Mouse (Mus musculus) gastrocnemius, postnatal 4 days (tissue): Measurements from ENCODE around the gene Il17d. TPM values are rescaled to one million over a fixed set of nuclear protein-coding genes. Genes with fewer than 3 reads are reported as not detected.

ENCODE experiments used
- DNase-seq, 2 experiments: peaks; one replicate each; pipeline ENCODE4 v3.0.0; 2021 to 2022; ENCODE audit warnings: low spot score in 2 of 2, mixed read lengths in 2 of 2
- total RNA-seq, 2 experiments: library from RNA; stranded (reverse); gene quantifications; 2 replicates each; pipeline ENCODE4 v1.2.3; 2021

Il17d gene
- total RNA-seq, 2 experiments from 2014 or later: 13.5 to 16.3 TPM

- no peak for DNase-seq
Measured at GRCm38 (mm10) chr14:57576364-57577060, 51.9 kb downstream of the Il17d start.

GRCm38 (mm10) chr14:57591830-57592229, 67.3 kb downstream of the Il17d start:
- no peak for DNase-seq

Other genes with a start within 250 kb of the Il17d start
- gene Cryl1, start 126.2 kb upstream of the Il17d start, total RNA-seq: 10 to 100 TPM in 1 of 2 experiments, 1 to 10 TPM in 1; 7.6 to 10.1 TPM
- gene Ift88, start 100.7 kb upstream of the Il17d start, total RNA-seq: 1 to 10 TPM; 7.9 to 8.4 TPM
- 10 to 100 TPM; 25.7 to 28.1 TPM for gene Eef1akmt1, start 46.8 kb downstream of the Il17d start, total RNA-seq
- gene Xpo4, start 140.7 kb downstream of the Il17d start, total RNA-seq: 10 to 100 TPM; 21.6 to 21.7 TPM
- gene Gm49361, start 221.3 kb downstream of the Il17d start, total RNA-seq: 1 to 10 TPM in 1 of 2 experiments, not detected in 1; 1.9 TPM
- 10 to 100 TPM; 37.1 to 39.2 TPM for gene Lats2, start 233.6 kb downstream of the Il17d start, total RNA-seq